Mouse (Mus musculus) central nervous system, embryonic 14 days (tissue): ENCODE data around the gene Mgll. TPM values are rescaled to one million over a fixed set of nuclear protein-coding genes. Genes with fewer than 3 reads are reported as not detected.

ENCODE experiments used
- polyA plus RNA-seq: library from polyadenylated mRNA; depleted of rRNA; stranded (reverse); fragments of >200 nt; gene quantifications from 2 replicates; pipeline ENCODE4 v1.2.3, GENCODE M21; 2012; rRNA removed

Mgll gene
- polyA plus RNA-seq: 7.2 and 7.7 TPM in 2 replicates

DNA sequence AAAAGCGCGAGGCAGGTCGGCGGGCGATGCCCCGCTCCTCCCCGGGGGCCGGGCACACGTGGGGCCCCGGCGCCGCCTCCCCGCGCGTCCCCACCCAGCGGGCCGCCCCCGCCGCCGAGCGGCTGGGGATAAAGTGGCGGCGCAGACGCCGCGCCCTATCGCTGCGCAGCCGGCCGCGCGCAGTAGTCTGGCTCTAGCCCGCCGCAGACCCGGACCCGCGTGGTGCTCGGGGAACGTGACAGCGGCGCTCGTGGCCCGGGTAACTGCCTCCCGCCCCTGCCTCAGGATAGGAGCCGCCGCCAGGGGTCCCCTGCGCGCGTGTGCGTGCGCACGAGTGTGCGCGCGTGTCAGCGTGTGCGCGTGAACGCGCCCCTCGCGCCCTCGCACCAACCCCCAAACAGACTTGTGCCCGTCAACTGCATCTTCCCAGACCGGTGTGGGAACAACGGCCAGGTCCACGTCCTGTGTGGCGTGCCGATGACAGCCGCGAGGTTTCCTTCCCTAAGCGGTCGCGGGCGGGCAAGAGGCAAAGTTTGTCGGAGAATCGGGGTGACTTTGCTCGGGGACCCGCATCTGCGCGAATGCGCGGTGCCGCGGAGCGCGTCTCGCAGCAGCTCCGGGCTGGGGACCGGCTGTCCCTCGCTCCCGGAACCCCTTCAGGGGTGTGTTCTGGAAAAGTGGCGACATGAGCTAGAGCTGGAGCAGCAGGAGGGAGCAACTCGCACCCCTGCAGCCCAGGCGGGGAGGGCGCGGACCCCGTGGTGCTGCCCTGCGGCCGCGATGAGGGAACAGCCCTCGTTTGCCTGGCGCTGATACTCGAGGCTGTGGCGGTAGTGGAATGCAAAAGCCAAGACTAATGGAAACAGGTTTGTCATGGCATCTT is at the start of gene Mgll:
Gene Mgll (plus strand): TSS at position 100 of the 883 bp plus-strand sequence.

DNA sequence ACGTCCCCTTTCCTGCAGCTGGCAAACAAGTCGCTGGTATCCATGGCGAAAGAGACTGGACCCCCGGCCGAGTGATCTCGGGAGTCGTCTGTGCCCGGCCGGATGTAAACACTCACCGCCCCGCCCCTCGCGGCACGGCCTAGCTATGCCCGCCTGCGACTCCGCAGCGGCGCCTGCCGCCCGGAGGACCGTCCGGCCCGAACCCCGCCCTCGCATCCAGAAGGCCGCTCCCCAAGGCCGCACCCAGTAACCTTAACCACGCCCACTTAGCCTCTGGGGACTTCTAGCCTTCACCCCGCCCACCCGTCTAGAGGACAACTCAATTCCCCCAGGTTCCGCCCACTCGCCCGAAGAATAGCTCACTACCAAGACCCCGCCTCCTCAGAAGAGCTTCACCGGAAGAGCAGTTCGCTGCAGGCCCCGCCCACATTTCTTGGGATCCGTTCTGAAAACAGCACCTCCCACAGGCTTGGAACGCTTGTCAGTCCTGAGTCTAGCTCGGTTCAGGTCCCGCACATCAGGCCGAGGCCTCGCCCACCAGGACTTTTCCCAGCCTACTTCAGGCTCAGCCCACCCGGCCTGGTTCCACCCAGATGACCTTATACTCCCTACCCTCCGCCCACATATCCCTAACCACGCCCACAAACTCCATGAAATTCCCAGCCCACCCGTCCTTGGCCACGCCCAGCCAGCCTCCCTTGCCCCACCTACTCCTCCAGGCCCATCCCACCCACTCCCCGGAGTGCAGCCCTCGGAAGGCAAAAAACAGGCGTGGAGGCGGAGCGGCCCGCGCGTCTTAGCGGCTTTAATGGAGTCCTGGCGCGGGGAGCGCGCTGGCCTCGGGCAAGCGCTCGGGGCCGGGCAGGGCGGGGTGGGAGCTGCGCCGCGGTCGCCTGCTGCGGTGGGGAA is 117.8 kb downstream of the Mgll start, which contains the start of gene Abtb1:
Gene Abtb1 (minus strand): TSS at position 204 of the 909 bp plus-strand sequence.

DNA sequence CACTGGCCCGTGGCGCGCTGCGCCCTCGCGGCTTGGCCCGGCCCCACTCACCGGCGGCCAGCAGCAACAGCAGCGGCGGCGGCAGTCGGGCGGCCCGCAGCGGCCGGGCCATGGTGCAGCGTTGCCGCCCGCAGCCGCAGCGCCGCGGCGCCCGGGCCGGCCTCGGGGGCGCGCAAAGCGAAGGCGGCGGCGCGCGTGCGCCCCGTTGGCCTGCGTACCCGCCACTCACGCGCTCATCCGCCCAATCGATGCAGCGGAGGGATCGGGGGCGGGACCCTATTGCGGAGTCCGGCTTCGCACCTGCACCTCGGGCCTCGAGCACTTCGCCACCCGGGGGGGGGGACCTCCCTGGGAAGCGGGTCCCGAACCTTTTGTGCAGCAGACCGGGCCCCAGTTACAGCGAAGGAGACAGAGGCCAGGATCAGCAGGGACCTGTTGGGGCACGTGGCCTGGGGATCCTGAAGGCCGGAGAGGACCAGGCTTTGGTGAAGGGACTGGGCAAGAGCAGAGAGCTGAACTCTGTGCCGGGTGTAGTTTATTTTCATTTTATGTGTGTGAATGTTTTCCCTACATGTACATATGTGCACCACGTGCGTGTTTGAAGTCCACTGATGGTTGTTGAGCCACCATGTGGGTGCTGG is 150.8 kb downstream of the Mgll start, which contains the start of gene Podxl2:
Gene Podxl2 (minus strand): TSS at position 177 of the 641 bp plus-strand sequence.

Other genes starting within 250 kb of the Mgll start
- gene Sec61a1, start 205.5 kb upstream of the Mgll start, polyA plus RNA-seq: 134 and 158 TPM in 2 replicates
- gene Kbtbd12, start 86.5 kb upstream of the Mgll start, polyA plus RNA-seq: 0.23 and 0.27 TPM in 2 replicates
- 67.0 and 69.6 TPM in 2 replicates for gene Abtb1, start 117.6 kb downstream of the Mgll start, polyA plus RNA-seq
- gene Podxl2, start 150.6 kb downstream of the Mgll start, polyA plus RNA-seq: 911 and 978 TPM in 2 replicates
- 61.8 and 76.0 TPM in 2 replicates for gene Mcm2, start 174.4 kb downstream of the Mgll start, polyA plus RNA-seq
- gene Tpra1, start 177.8 kb downstream of the Mgll start, polyA plus RNA-seq: 124 and 135 TPM in 2 replicates